Mouse (Mus musculus): Measurements from ENCODE around the gene Tmem63a.

DNA sequence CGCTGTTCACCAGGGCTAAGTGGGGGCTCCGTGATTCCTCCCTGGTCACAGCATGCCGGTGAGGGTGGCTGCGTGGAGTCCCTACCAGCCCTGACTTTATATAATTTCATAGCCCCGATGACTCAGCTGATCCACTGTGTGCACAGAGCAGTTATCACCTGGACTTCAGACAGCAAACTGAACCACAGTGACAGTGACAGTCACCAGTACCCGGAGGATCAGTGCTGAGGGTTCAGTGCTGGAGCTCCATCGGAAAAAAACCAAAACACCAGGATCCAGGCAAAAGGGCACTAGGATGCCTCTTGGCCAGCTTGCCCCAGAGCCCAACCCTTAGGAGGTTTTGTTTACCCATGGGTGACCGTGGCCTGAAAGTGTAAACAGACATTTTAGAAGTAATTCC lies 63.2 kb downstream of the Tmem63a start:
- TF ChIP-seq CTCF (IDR thresholded peaks at IDR 0.05; ENCODE audit: extremely low read depth, insufficient read depth, insufficient read length, insufficient replicate concordance) (no peak), POLR2A (IDR thresholded peaks at IDR 0.05; ENCODE audit: low read depth, low read length) (no peak)
